Mouse (Mus musculus): ENCODE data around the gene Tstd3. TPM values are rescaled to one million over a fixed set of nuclear protein-coding genes. Genes with fewer than 3 reads are reported as not detected.

Gene Tstd3
- 10 to 100 TPM; 13.4 to 15.9 (median 13.6) TPM for total RNA-seq (2022)

DNA sequence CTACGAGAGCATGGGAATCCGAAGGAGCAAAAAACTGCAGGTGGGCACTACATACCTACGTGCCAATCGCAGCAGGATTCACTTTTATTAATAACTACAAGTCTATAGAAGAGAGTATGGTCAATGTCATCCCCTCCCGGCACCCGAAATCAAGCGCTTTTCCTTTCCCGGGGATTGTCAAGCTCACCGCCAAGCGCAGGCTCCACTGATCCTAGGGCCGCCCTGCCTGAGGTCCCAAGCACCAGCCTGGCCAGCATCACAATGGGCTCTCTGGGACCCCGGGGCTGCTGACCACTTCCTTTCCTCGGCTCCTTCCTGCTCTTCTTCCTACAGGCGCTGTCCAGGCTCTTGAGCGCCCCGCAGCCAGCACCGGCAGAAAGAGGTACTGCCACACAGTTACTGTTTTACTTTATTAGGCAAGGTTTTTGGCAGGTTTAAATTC lies at the start of gene Tstd3, which contains the start of gene Usp45:
Tstd3 (minus strand) TSS at position 350 of the 442 bp plus-strand sequence.
Usp45 (plus strand) TSS at position 294 of the 442 bp plus-strand sequence.
- peak; percentile 73 for DNase-seq (ENCODE audit: low spot score in 2 of 2)

DNA sequence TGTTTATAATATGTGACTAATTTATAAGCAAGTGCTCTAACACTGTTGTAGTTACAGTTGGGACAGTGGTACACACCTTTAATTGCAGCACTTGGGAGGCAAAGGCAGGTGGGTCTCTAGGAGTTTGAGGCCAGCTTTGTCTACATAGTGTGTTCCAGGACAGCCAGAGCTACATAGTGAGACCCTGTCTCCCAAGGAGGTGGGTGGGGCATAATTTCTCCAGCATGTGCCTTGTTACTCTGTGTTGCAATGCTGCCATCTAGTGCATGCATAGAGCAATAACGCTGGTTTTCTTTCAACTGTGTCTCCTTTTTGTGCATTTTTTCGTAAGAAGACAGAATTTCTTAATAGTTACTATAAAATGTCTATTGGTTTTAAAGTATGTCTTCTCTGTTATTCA lies 47.0 kb upstream of the Tstd3 start:
- peak in 1 of 2 experiments; percentile 5 for DNase-seq (ENCODE audit: low spot score in 2 of 2)

DNA sequence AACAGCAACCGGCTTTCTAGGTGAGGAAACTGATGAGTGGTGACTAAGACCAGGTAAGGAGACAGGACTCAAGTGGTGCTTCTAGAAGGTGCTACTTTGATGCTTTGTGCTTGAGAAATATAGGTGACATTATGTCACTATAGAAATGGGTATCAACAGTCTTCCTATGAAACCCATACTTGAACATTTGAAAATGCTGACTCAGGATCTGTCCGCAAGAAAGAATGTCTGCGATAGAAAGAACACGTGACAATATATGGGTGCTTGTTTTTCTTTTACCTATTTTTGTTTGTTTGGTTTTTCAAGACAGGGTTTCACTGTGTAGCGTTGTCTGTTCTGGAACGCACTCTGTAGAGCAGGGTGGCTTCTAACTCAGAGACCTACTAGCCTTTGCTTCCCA lies 45.6 kb upstream of the Tstd3 start:
- DNase-seq (ENCODE audit: low spot score in 2 of 2): no peak

DNA sequence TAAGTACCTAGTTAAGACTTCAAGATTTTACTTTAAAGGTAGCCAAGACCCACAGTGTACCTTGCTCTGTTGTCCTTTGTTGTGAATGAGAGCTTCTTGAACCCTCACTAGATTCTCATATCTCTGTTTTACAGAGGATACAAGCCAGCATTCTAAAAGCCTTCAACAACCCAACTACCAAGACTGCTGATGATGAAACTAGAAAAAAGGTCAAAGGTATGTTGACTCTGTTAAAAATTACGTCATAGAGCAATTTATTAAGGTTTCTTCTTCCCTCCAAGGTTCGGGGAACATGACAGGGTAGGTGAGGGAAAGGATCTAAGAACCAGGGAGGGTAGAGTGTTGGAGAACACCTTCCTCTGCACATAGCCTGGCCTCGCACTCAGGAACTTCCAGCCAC lies 43.6 kb upstream of the Tstd3 start:
- no peak for DNase-seq (ENCODE audit: low spot score in 2 of 2)

DNA sequence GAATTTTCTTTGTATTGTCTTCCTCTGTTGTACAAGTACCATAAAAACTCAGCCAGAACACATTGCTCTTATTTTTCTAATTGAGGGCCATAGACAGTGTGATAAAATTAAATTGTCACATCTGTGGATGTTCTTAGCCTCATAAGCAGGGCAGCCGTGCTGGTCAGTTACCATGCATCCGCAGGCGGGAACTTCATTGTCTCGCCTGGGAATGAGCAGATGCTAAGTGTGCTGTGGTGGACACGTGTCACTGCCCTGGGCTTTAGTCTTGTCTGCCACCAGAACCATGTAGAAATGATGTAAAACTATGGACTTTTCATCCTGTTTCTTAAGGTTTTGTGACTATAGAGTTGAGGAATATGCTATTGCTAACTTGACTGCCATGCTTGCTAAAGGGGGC lies 40.2 kb upstream of the Tstd3 start:
- no peak for DNase-seq (ENCODE audit: low spot score in 2 of 2)

DNA sequence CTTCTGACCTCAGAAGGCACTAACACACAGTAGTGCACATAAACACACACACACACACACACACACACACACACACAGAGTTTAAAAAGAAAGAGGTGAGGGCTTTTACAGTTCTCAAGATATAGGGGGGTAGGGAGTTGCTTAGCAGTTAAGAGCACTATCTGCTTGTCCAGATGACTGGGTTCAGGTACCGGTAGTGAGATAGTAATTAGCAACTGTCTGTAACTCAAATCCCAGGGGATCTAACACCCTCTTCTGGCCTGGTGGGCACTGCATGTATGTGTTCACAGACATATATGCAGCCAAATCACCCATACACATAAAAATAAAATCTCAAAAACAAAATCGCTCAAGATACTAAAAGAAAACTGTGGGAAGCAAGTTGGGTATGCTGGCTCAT lies 34.6 kb upstream of the Tstd3 start:
- DNase-seq (ENCODE audit: low spot score in 2 of 2): no peak

DNA sequence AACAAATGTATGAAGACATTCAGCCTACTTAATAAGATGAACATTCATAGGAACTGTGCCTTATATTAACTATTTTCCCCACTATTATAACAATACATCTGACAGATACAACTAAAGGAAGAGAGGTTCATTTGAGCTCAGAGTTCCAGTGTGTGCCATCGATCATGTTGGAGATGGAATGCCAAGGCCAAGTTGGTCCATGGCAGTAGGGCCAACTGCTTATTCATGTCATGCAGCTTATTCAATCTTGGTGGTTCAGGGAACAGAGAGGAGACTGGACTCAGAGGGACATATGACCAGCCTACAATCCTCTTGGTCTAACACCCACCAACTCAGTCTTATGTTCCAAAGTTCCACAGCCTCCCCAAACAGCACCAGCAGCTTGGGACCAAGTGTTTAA lies 34.0 kb upstream of the Tstd3 start:
- no peak for DNase-seq (ENCODE audit: low spot score in 2 of 2)

DNA sequence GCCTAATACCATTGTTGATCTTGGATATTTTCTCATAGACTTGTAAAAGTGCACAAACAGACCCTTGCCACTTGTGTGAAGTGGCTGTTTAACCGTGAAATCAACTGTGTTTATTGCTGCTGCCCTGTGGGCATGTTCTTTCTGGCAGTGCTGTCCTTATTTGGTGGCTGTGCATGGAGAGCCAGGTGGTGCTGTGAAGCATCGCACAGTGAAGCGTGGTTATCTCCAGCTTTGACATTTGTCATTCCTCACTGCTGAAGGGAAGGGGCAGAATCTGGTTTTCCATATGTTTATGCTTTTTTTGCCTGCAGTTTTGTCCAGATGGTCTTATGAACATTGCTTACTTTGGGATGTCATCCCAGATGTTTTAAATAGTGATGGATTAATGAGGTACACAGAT lies 26.6 kb upstream of the Tstd3 start:
- no peak for DNase-seq (ENCODE audit: low spot score in 2 of 2)

DNA sequence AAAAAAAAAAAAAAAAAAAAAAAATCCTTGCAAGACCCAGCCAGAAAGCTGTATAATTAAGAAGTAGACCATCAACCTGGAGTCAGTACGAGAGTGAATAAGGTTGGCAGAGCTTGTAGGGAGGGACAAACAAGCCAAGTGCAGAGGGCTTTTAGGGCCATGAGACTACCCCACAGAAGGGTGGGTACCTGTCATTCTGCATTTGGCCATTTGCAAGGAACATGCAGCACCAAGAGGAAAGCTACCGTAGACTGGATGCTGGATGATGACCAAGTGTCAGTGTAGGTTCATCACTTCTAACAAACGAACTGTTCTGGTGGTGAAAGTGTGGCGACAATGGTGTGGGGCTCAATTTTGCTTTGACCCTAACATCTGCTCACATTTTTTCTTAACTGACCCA lies 22.8 kb upstream of the Tstd3 start:
- no peak for DNase-seq (ENCODE audit: low spot score in 2 of 2)

DNA sequence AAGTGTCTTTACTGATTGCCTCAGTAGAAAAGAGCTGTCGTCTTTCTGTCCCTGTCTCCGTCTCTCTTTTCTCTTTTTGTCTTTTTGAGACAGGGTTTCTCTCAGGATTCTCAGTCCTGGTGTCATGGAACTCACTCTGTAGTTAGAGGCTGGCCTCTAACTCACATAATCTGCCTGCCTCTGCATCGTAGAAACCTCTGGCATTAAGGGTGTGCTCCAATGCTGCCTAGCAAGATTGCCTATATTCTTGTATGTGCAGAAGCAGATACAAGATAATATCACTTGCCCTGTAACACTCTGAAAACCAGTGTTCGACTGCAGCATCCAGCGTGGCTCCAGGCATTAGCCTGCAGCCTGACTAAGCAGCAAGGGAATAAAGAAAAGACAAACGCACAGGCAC lies 21.9 kb upstream of the Tstd3 start:
- no peak for DNase-seq (ENCODE audit: low spot score in 2 of 2)

DNA sequence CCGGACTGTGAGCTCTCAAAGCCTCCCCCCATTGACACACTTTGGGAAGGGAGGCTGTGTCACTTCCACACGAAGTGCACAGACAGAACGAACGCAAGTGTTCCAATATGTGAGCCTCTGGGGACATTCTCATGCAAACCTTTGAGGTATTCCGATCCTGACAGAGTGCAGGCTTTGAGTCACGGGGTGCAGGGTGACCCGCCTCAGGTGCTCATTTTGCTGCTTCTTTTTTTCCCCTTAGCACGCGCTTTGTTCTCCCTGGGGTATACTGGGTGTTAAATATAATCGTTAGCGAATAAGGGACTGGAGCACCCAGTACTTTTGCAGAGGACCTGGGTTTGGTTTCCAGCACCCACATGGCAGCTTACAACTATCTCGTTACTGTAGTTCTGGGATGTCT lies 19.3 kb upstream of the Tstd3 start:
- no peak for DNase-seq (ENCODE audit: low spot score in 2 of 2)

DNA sequence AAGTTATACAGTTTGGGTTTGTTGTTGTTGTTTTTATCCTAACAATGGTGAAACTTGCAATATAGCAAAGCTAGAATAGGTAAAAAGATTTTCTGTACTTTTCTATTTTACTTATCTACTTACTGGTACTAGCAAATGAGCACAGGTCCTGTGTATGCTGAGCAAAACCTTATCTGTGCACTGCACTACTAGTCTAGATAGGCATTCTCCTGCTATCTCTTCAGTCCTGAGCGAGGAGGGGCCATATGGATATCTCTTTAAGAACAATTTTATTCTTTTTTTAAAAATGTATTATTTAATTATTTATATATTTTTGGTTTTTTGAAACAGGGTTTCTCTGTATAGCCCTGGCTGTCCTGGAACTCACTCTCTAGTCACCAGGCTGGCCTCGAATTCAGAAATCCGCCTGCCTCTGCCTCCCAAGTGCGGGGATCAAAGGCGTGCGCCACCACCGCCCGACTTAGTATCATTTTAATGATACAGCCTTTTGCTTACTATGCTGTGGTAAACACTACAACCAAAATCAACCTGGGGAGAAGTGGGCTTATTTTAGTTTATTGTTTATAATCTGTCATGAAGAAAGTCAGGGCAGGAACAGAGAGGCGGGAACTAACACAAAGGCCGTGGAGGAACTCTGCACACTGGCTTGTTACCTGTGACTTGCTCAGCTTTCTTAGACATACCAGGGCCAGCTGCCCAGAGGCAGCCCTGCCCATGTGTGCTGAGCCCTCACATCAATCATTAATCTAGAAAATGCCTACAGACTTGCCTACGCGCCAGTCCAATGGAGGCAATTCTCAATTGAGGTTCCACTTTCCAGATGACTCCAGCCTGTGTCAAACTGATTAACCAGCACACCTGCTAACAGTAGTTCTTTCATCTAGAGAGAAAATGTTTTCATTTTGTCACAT lies 14.1 kb upstream of the Tstd3 start:
- DNase-seq (ENCODE audit: low spot score in 2 of 2): no peak

DNA sequence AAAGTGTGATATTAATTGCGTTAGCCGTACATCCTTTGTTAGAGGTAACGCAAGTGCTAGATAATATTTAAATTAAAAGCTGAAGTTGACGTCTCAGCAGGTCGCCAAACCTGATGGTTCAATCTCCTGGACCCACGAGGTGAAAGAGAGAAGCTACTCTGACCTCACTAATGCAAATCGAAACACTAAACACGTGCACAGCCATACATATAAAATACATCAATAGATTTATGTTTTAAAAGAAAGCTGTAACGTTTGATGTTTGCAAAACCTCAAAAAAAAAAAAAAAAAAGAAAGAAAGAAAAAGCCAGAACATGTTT lies 9.9 kb upstream of the Tstd3 start:
- no peak for DNase-seq (ENCODE audit: low spot score in 2 of 2)

DNA sequence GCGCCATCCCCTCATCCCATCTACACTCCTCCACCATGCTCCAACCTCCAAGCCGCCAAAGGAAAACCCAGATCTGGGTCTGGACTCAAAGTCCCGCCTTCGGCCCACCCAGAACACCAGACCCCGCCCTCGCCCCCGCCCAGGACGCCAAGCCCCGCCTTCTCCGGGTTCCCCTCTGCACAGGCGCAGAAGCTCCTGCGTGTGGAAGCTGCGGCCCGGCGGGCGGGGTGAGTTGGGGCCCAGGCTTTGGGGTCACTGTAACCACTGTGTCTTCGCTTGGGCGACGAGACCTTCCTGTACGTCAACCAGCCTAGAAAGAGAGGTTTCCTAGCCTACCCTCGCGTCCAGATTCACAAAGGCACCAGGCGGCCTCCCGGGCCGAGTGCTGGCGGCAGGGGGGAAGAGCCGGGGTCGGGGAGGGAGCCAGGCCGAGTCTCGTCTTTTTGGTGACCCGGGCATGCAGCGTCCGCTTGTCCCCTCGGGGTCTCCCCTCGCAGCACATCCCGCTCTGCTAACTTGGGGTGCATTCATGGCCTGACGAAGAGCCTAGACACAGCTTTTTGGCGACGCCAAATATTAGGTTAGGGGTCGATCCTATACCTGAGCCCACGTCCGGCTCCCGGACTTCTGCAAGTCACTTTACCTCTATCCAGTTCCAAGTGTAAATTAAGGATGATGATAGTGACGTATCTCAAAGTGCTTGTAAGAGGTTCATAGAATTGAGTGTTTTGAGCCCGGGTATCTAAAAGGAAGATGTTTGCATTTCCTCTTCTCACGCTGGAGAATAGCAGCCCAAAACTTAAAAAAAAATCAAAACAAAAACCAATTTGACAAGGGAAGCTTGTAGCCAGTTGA lies 9.3 kb upstream of the Tstd3 start:
- peak; percentile 79 for DNase-seq (ENCODE audit: low spot score in 2 of 2)

DNA sequence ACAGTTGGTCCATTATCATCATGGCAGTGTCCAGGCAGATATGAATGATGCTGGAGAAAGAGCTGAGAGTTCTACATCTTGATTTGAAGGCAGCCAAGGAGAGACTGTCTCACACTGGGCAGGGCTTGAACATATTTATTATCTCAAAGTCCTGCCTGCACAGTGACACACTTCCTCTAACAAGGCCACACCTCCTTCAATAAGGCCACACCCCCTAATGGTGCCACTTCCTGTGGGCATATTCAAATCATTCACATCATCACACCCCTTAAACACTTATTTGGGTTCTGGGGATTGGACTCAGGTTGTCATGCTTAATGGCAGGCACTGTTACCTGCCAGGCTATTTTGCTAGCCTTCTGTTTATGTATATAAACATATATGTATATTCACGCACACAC lies 5.3 kb upstream of the Tstd3 start:
- DNase-seq (ENCODE audit: low spot score in 2 of 2): no peak

DNA sequence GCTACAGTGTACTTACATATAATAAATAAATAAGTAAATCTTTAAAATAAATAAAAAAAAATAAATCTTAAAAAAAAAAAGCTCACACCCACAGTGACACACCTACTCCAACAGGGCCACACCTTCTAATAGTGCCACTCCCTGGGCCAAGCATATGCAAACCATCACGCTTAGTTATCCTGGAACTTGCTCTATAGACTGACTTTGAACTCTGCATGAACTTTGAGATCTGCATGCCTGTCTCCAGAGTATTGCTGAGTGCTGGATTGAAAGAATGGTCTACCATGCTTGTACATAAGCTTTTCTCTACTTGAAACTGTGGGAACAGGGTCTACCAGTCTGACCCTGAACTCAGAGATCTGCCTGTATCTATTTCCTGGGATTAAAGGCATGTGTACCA lies 4.1 kb upstream of the Tstd3 start:
- no peak for DNase-seq (ENCODE audit: low spot score in 2 of 2)

DNA sequence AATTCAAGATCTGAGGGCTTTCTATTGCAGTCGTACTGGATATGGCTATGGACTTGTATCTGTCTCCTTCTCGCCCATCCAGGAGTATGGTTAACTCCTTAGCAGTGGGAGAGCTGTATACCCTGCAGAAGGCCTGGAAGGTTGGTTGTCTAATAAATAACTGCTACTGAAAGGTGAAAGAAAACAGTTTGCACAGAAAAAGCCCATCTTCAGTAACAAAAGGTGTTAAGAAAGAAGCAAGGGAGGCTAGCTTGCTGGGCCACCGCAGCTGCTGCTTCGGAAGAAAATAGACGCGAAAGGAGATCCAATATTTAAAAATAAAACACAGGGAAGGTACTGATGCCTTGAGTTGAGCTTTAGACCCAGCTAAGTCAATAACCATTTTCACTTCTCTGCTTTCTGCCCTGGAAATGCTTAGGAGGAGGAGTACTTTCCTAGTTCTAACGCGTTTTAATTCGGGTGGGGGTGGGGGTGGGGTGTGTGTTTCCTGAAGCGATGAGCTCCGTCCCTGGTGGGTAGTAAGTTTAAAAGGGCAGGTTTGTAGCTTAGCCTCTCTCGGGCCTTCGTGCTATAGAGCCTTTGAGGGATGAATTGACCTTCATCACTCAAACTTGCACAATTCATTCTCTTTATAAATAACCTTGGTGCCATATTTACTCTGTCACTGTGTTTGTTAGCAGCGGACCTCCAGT lies 695 bp downstream of the Tstd3 start:
- DNase-seq (ENCODE audit: low spot score in 2 of 2): no peak

DNA sequence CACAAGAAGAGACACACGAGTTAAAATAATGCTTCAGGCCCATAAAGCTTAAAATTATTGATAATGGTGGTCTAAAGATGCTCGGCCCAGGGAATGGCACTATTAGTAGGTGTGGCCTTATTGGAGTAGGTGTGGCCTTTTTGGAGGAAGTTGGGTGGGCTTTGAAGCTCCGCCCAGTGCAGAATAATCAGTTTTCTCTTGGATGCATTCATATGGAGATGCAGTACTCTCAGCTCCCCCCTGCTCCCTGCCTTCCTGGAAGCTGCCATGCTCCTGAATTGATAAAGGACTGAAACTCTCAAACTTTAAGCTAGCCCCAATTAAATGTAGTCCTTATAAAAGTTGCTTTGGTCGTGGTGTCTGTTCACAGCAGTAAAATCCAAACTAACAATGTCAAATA lies 3.2 kb downstream of the Tstd3 start:
- no peak for DNase-seq (ENCODE audit: low spot score in 2 of 2)

DNA sequence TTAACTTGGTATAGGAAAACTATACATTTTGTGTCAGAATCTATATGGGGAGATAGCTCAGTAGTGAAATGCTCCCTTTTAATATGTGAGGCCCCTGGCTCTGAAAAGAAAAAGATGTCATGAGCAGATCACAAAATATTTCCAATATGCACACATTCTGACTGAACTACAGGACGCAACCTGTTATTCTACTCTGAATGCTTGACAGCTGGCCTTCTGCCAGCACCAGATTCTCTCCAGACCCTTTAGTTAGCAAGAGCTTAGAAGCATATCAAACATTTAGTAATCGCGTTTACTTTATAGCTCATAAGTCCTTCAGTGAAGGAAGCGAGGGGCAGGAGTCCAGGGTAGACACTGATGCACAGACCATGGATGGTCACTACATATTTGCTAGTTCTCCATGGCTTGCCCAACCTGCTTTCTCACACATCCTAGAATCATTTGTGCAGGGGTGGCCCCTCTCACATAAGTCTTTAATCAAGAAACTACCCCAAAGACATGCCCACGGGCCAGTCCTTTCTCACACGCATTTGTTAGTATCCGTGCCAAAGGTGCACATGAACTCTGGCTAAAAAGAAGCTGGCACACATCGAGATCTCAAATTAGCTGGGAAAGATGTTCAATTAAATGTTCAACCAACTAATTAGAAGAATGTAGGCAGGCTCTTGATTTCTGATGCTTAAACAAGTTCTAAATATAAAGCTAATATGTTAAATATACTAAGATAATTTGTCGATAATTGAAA lies 5.4 kb downstream of the Tstd3 start:
- DNase-seq (ENCODE audit: low spot score in 2 of 2): no peak

DNA sequence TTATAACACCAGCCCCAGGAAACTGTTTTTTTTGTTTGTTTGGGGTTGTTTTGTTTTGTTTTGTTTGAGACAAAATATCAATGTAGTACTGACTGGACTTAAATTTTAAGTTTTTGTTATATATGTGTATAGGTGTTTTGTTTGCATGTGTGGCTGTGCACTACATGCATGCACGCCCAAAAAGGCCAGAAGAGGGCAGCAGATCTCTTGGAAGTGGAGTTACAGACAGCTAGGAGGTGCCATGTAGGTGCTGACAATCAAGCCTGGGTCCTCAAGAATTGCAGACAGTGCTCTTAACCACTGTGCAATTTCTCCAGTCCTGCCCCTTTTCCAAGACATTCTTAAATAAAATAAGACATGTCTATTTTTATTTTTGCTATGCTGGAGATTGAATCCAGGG lies 8.2 kb downstream of the Tstd3 start:
- DNase-seq (ENCODE audit: low spot score in 2 of 2): no peak

DNA sequence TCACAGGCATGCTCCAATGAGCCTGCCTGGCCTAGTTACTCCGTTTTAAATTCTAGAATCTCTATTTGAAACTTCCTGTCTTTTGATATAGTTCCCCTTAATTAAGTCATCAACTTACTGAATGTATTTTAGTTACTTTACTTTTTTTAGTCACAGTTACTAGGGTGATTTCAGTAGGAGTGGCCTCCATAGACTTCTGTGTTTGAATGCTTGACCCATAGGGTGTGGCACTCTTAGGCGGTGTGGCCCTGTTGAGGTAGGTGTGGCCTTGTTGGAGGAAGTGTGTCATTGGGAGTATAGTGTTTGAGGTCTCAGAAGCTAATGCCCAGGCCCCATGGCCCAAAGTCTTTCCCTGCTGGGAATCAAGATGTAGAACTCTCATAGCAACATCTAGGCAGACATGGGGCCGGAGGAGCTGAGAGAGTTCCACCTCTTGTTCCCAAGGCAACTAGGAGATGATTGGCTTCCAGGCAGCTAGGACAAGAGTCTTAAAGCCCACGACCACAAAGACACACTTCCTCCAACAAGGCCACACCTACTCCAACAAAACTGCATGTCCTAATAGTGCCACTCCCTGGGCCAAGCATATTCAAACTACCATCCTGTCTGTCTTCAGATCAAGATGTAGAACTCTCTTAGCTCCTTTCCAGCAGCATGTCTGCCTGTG lies 11.8 kb downstream of the Tstd3 start:
- DNase-seq (ENCODE audit: low spot score in 2 of 2): no peak
